9 mouse cellular contexts compared by ENCODE assay signal in the genomic region with DNA sequence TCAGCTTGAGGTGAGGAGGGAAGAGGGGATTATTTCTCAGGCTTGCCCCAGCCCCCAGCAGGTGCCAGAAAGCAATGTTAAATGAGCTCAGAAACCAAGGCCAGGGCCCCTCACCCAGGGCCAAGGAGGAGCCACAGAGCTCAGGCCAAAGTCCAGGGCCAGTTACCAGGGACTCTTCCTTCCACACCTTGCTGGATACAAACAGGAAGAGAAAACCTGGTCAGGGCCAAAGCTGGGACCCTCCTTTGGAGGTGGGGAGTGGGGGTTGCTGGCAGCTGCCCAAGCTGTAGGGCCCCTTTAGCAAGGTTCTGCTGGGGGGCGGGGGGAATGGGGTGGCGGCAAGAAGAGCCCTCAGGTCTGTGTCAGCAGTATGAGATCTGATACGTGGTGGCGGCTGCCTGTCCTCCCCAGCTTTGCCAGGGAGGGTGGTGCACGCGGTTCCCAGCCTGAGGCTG. TPM values are rescaled to one million over a fixed set of nuclear protein-coding genes. Genes with fewer than 3 reads are reported as not detected.
DNase-seq lines count a peak whose midpoint lies in the region; ATAC-seq lines count a peak whose summit lies in the region.
"Had no signal": no experiment of that assay in that cellular context is flagged by ENCODE, and none has a peak within 500 bp of the region (broad histone marks: within the 10 kb centered on the region; RNA-seq: fewer than 3 reads in every experiment).

No protein-coding gene starts in this region.

- H3K9me3 ChIP-seq in erythroblast, embryonic 14.5 days (ENCODE audit: control insufficient read depth, low read length): no peaks in the 10 kb centered on the region
- no peaks in the 10 kb centered on the region for H3K9me3 ChIP-seq in intestine, embryonic 14.5 days (ENCODE audit: control insufficient read depth, low read length)
- H3K9me3 ChIP-seq in liver, embryonic 16.5 days (replicated peaks; ENCODE audit: control insufficient read depth, low read length): 0 out of 2 replicates have a peak, but pooled peaks cover 2% of the 10 kb centered on the region

- H3K27ac ChIP-seq in intestine, embryonic 14.5 days (ENCODE audit: low read depth): peak overlapping the region; percentile 76
- H3K27ac ChIP-seq in liver, embryonic 16.5 days (ENCODE audit: low read length): no peak overlapping the region

- peak overlapping the region; percentile 94 for H3K4me2 ChIP-seq in intestine, embryonic 14.5 days (ENCODE audit: low read length)
- peak overlapping the region; percentile 88 for H3K4me2 ChIP-seq in liver, embryonic 16.5 days (ENCODE audit: low read depth, low read length)

- no peaks in the 10 kb centered on the region for H3K27me3 ChIP-seq in erythroblast, embryonic 14.5 days (ENCODE audit: control insufficient read depth)
- no peaks in the 10 kb centered on the region for H3K27me3 ChIP-seq in intestine, embryonic 14.5 days (replicated peaks; ENCODE audit: control insufficient read depth, insufficient read depth, low read length)
- H3K27me3 ChIP-seq in liver, embryonic 16.5 days (ENCODE audit: control insufficient read depth, insufficient read depth, low read depth, low read length): no peaks in the 10 kb centered on the region

- H3K36me3 ChIP-seq in erythroblast, embryonic 14.5 days (ENCODE audit: control insufficient read depth): peaks cover 55% of the 10 kb centered on the region
- H3K36me3 ChIP-seq in intestine, embryonic 14.5 days (ENCODE audit: control insufficient read depth, insufficient read depth, low read length): peaks cover 31% of the 10 kb centered on the region
- H3K36me3 ChIP-seq in liver, embryonic 16.5 days (ENCODE audit: control insufficient read depth, insufficient read depth): peaks cover 21% of the 10 kb centered on the region

- intact Hi-C loops in left cerebral cortex, postnatal 25 days (cut with DNase I): loop anchor here (10.0 kb wide), 1 partner anchor 997 kb away; a partner anchor contains a TSS

- DNase-seq in cerebellum, adult 9-11 months: peak; percentile 75
- peak; percentile 67 for DNase-seq in intestine, embryonic 14.5 days (ENCODE audit: low spot score)
- DNase-seq in right cerebral cortex, adult 18-20 months: no peak
- DNase-seq in thymus, postnatal 25 days: no peak
- DNase-seq in left cerebral cortex, postnatal 25 days (ENCODE audit: low spot score in 2 of 2): no peak

- peak overlapping the region; percentile 98 for H3K4me3 ChIP-seq in erythroblast, embryonic 14.5 days (replicated peaks)
- H3K4me3 ChIP-seq in intestine, embryonic 14.5 days (ENCODE audit: low read depth, low read length): peak overlapping the region; percentile 99
- H3K4me3 ChIP-seq in liver, embryonic 16.5 days (ENCODE audit: low read depth, low read length): peak overlapping the region; percentile 85

- peak overlapping the region; percentile 94 for H3K9ac ChIP-seq in intestine, embryonic 14.5 days (ENCODE audit: low read length)
- peak overlapping the region; percentile 99 for H3K9ac ChIP-seq in liver, embryonic 16.5 days (ENCODE audit: low read depth, low read length)

- ATAC-seq in erythroblast, adult 5-6 weeks (replicated peaks; ENCODE audit: low FRiP score, poor library complexity, severe bottlenecking): no peak
- ATAC-seq in intestine, embryonic 14.5 days (replicated peaks; ENCODE audit: low FRiP score, low TSS enrichment, low read depth): no peak
- no peak for ATAC-seq in liver, embryonic 16.5 days (ENCODE audit: low read depth)

- whole genome bisulfite sequencing in intestine, embryonic 14.5 days: 31% methylated on average over 6 of the region's 6 CpGs
- WGBS in liver, embryonic 16.5 days (ENCODE audit: insufficient replicate concordance): 15% methylated on average over 6 of the region's 6 CpGs

- peaks cover 56% of the 10 kb centered on the region for H3K4me1 ChIP-seq in erythroblast, embryonic 14.5 days (ENCODE audit: control insufficient read depth)
- peaks cover 30% of the 10 kb centered on the region for H3K4me1 ChIP-seq in intestine, embryonic 14.5 days (replicated peaks; ENCODE audit: control insufficient read depth, insufficient read depth, low read length)
- peaks cover 45% of the 10 kb centered on the region for H3K4me1 ChIP-seq in liver, embryonic 16.5 days (ENCODE audit: control insufficient read depth, low read depth, low read length)

RNA-seq across cellular contexts. Expression of a gene that starts 2.0 kb away (rescaled TPM):
- polyA plus RNA-seq in erythroblast, embryonic 14.5 days (2012): 185 and 208 TPM in 2 replicates
- total RNA-seq in erythroblast, adult 5-6 weeks (2015; ENCODE audit: low replicate concordance): 41.1 and 44.1 TPM in 2 replicates
- 157 and 162 TPM in 2 replicates for total RNA-seq in erythroblast, adult 5-6 weeks (2017; ENCODE audit: low replicate concordance)
- 184 and 190 TPM in 2 replicates for polyA plus RNA-seq in intestine, embryonic 14.5 days (2014; fragmentation: Nextera tagmentation; extraction: Ambion mirVana)
- polyA plus RNA-seq in liver, embryonic 16.5 days (2015; fragmentation: Nextera tagmentation; extraction: Ambion mirVana): 81.6 and 86.6 TPM in 2 replicates
- 1,000 to 10,000 TPM; 1,837 to 1,919 TPM for total RNA-seq in left cerebral cortex, postnatal 25 days (2021)

RNA-seq across cellular contexts. Expression of a gene that starts 15.6 kb away (rescaled TPM):
- 0.01 and 0.04 TPM in 2 replicates for polyA plus RNA-seq in erythroblast, embryonic 14.5 days (2012)
- 1.3 and 6.7 TPM in 2 replicates for total RNA-seq in erythroblast, adult 5-6 weeks (2015; ENCODE audit: low replicate concordance)
- total RNA-seq in erythroblast, adult 5-6 weeks (2017; ENCODE audit: low replicate concordance): 1.5 and 1.8 TPM in 2 replicates
- polyA plus RNA-seq in intestine, embryonic 14.5 days (2014; fragmentation: Nextera tagmentation; extraction: Ambion mirVana): 2.2 and 2.3 TPM in 2 replicates
- polyA plus RNA-seq in liver, embryonic 16.5 days (2015; fragmentation: Nextera tagmentation; extraction: Ambion mirVana): 1.2 and 1.3 TPM in 2 replicates
- under 1 TPM; 0.14 to 0.16 TPM for total RNA-seq in left cerebral cortex, postnatal 25 days (2021)

RNA-seq across cellular contexts. Expression of a gene that starts 22.6 kb away (rescaled TPM):
- polyA plus RNA-seq in erythroblast, embryonic 14.5 days (2012): 0.02 TPM in 1 of 2 replicates, not detected in the other
- not detected in 2 replicates for total RNA-seq in erythroblast, adult 5-6 weeks (2015; ENCODE audit: low replicate concordance)
- total RNA-seq in erythroblast, adult 5-6 weeks (2017; ENCODE audit: low replicate concordance): not detected in 2 replicates
- 4.1 and 5.3 TPM in 2 replicates for polyA plus RNA-seq in intestine, embryonic 14.5 days (2014; fragmentation: Nextera tagmentation; extraction: Ambion mirVana)
- polyA plus RNA-seq in liver, embryonic 16.5 days (2015; fragmentation: Nextera tagmentation; extraction: Ambion mirVana): 0.20 and 0.42 TPM in 2 replicates
- 100 to 1,000 TPM; 268 to 274 TPM for total RNA-seq in left cerebral cortex, postnatal 25 days (2021)

RNA-seq across cellular contexts. Expression of a gene that starts 30.3 kb away (rescaled TPM):
- polyA plus RNA-seq in erythroblast, embryonic 14.5 days (2012): not detected in 2 replicates
- total RNA-seq in erythroblast, adult 5-6 weeks (2015; ENCODE audit: low replicate concordance): not detected in 2 replicates
- not detected in 2 replicates for total RNA-seq in erythroblast, adult 5-6 weeks (2017; ENCODE audit: low replicate concordance)
- 12.5 and 13.9 TPM in 2 replicates for polyA plus RNA-seq in intestine, embryonic 14.5 days (2014; fragmentation: Nextera tagmentation; extraction: Ambion mirVana)
- 0.17 TPM in 1 of 2 replicates, not detected in the other for polyA plus RNA-seq in liver, embryonic 16.5 days (2015; fragmentation: Nextera tagmentation; extraction: Ambion mirVana)
- 1 to 10 TPM; 2.5 to 4.0 TPM for total RNA-seq in left cerebral cortex, postnatal 25 days (2021)

RNA-seq across cellular contexts. Expression of a gene that starts 37.6 kb away (rescaled TPM):
- polyA plus RNA-seq in erythroblast, embryonic 14.5 days (2012): not detected in 2 replicates
- total RNA-seq in erythroblast, adult 5-6 weeks (2015; ENCODE audit: low replicate concordance): not detected in 2 replicates
- total RNA-seq in erythroblast, adult 5-6 weeks (2017; ENCODE audit: low replicate concordance): not detected in 2 replicates
- polyA plus RNA-seq in intestine, embryonic 14.5 days (2014; fragmentation: Nextera tagmentation; extraction: Ambion mirVana): 3.7 and 4.1 TPM in 2 replicates
- polyA plus RNA-seq in liver, embryonic 16.5 days (2015; fragmentation: Nextera tagmentation; extraction: Ambion mirVana): 0.02 and 0.05 TPM in 2 replicates
- 100 to 1,000 TPM; 107 to 115 TPM for total RNA-seq in left cerebral cortex, postnatal 25 days (2021)
- polyA plus RNA-seq: C2C12 had no signal

Comparison
In these comparisons a context has a peak if more than half of its experiments do, and no peak if none do; other contexts are left out.
1. DNase-seq: peak in cerebellum, adult 9-11 months (single experiment) and intestine, embryonic 14.5 days (single experiment); none in right cerebral cortex, adult 18-20 months (single experiment), thymus, postnatal 25 days (single experiment) and left cerebral cortex, postnatal 25 days (0 of 2).
2. Peak in every context shown above with its lines, with median percentiles within 50 percentile points of each other: H3K4me3 ChIP-seq.